Mouse (Mus musculus): ENCODE data around the gene Syn3. TPM values are rescaled to one million over a fixed set of nuclear protein-coding genes. Genes with fewer than 3 reads are reported as not detected.

Syn3 gene
- polyA plus RNA-seq, 1 experiment from 2014 or later: 2.6 TPM

DNA sequence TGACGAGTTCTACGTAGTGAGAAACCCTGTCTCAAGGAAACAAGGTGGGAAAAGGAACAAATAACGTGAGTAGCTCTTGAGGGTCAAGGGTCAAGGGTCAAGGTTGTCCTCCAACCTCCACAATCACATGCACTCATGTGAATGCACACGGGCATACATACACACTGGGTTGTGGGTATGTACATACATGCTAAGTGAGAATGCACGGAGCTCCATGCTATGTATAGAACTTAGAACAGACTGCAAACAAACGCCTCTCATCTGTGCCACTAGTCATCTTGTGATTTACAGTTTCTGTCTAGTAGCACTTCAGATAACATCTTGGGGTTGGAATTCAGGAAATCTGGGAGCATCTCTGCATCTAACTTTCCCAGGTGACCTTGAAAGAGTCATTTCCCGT is 253.3 kb downstream of the Syn3 start:
- 89% methylated on average over 7 of the region's 7 CpGs for WGBS
- Histone ChIP-seq H3K4me3 (replicated peaks) (no peak overlapping the region), H3K4me2 (replicated peaks) (no peak overlapping the region), H3K4me1 (no peaks in the 10 kb centered on the region), H3K27ac (replicated peaks) (no peak overlapping the region), H3K9ac (no peak overlapping the region), H3K27me3 (no peaks in the 10 kb centered on the region), H3K36me3 (no peaks in the 10 kb centered on the region), H3K9me3 (replicated peaks) (no peaks in the 10 kb centered on the region)
- no peak for ATAC-seq (ENCODE audit: insufficient number of reproducible peaks, low FRiP score, low TSS enrichment, low read depth)

- H3K4me3 ChIP-seq (replicated peaks): no peak overlapping the region
- H3K36me3 ChIP-seq: no peaks in the 10 kb centered on the region
- no peaks in the 10 kb centered on the region for H3K4me1 ChIP-seq
- 82% methylated on average over 6 of the region's 6 CpGs for WGBS
- H3K4me2 ChIP-seq (replicated peaks): no peak overlapping the region
- H3K9me3 ChIP-seq (replicated peaks): no peaks in the 10 kb centered on the region
- H3K27ac ChIP-seq (replicated peaks): no peak overlapping the region
- no peak overlapping the region for H3K9ac ChIP-seq
- ATAC-seq (ENCODE audit: insufficient number of reproducible peaks, low FRiP score, low TSS enrichment, low read depth): no peak
- no peaks in the 10 kb centered on the region for H3K27me3 ChIP-seq
Measured at GRCm38 (mm10) chr10:86243525-86243924, 255.2 kb downstream of the Syn3 start.

GRCm38 (mm10) chr10:86242721-86243120 is 256.0 kb downstream of the Syn3 start:
- WGBS: 93% methylated on average over 3 of the region's 3 CpGs
- Histone ChIP-seq H3K36me3 (no peaks in the 10 kb centered on the region), H3K27me3 (no peaks in the 10 kb centered on the region), H3K27ac (replicated peaks) (no peak overlapping the region), H3K4me3 (replicated peaks) (no peak overlapping the region), H3K4me2 (replicated peaks) (no peak overlapping the region), H3K9ac (no peak overlapping the region), H3K9me3 (replicated peaks) (no peaks in the 10 kb centered on the region), H3K4me1 (no peaks in the 10 kb centered on the region)
- no peak for ATAC-seq (ENCODE audit: insufficient number of reproducible peaks, low FRiP score, low TSS enrichment, low read depth)

- H3K4me3 ChIP-seq (replicated peaks): no peak overlapping the region
- WGBS: 81% methylated on average over 6 of the region's 6 CpGs
- no peaks in the 10 kb centered on the region for H3K27me3 ChIP-seq
- ATAC-seq (ENCODE audit: insufficient number of reproducible peaks, low FRiP score, low TSS enrichment, low read depth): no peak
- H3K9ac ChIP-seq: no peak overlapping the region
- no peak overlapping the region for H3K4me2 ChIP-seq (replicated peaks)
- H3K4me1 ChIP-seq: no peaks in the 10 kb centered on the region
- no peaks in the 10 kb centered on the region for H3K36me3 ChIP-seq
- no peaks in the 10 kb centered on the region for H3K9me3 ChIP-seq (replicated peaks)
- H3K27ac ChIP-seq (replicated peaks): no peak overlapping the region
Measured at GRCm38 (mm10) chr10:86230006-86230405, 268.7 kb downstream of the Syn3 start.

DNA sequence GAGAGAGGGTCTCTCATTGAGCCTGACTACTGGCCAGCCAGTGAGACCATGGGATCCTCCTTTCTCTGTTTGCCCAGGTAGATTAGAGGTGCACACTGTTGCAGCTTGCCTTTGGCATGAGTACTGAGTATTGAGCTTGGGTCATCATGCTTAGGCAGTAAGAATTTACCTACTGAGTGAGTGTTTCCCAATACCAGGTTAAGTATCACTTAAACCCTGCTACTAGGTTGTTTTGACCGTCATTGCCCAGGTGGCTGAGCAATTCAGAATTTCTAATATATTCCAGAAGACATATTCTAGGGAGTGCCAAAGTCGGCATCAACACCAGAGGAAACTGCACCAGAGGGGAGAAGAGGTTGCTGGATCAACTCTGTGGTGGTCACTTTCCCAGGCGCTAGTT is 273.2 kb downstream of the Syn3 start:
- Histone ChIP-seq H3K9ac (no peak overlapping the region), H3K27ac (replicated peaks) (no peak overlapping the region), H3K36me3 (no peaks in the 10 kb centered on the region), H3K4me2 (replicated peaks) (no peak overlapping the region), H3K9me3 (replicated peaks) (no peaks in the 10 kb centered on the region), H3K4me3 (replicated peaks) (no peak overlapping the region), H3K4me1 (no peaks in the 10 kb centered on the region), H3K27me3 (no peaks in the 10 kb centered on the region)
- no peak for ATAC-seq (ENCODE audit: insufficient number of reproducible peaks, low FRiP score, low TSS enrichment, low read depth)
- WGBS: 86% methylated on average over 3 of the region's 3 CpGs

DNA sequence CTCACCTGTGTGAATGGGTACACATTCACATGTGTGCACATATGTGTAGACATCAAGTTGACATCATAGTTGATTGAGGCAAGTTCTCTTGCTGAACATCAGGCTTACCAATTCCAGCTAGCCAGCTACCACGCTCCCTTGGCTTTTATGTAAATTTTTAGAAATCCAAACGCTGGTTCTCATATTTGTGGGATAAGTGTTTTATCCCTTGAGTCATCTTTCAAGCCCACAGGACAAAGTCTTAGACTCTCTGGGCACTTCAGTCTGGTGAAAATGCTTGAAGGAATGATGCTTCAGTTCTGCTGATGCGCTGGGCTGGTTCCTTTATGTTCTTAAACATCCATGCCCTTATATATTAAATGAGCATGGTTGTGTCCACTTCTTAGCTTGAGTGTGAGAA is 279.7 kb downstream of the Syn3 start:
- WGBS: 79% methylated on average over 3 of the region's 3 CpGs
- no peaks in the 10 kb centered on the region for H3K9me3 ChIP-seq (replicated peaks)
- ATAC-seq (ENCODE audit: insufficient number of reproducible peaks, low FRiP score, low TSS enrichment, low read depth): no peak

GRCm38 (mm10) chr10:86216836-86217235 is 281.9 kb downstream of the Syn3 start:
- H3K36me3 ChIP-seq: no peaks in the 10 kb centered on the region
- no peaks in the 10 kb centered on the region for H3K9me3 ChIP-seq (replicated peaks)
- H3K4me2 ChIP-seq (replicated peaks): no peak overlapping the region
- H3K27me3 ChIP-seq: no peaks in the 10 kb centered on the region
- 86% methylated on average over 2 of the region's 2 CpGs for WGBS
- no peak overlapping the region for H3K27ac ChIP-seq (replicated peaks)
- no peak overlapping the region for H3K4me3 ChIP-seq (replicated peaks)
- H3K9ac ChIP-seq: no peak overlapping the region
- ATAC-seq (ENCODE audit: insufficient number of reproducible peaks, low FRiP score, low TSS enrichment, low read depth): no peak
- H3K4me1 ChIP-seq: no peaks in the 10 kb centered on the region

More for the DNA sequence above, 279.7 kb downstream of the Syn3 start:
- no peaks in the 10 kb centered on the region for H3K27me3 ChIP-seq
- H3K4me3 ChIP-seq (replicated peaks): no peak overlapping the region
- no peak overlapping the region for H3K4me2 ChIP-seq (replicated peaks)
- H3K4me1 ChIP-seq: no peaks in the 10 kb centered on the region
- no peak overlapping the region for H3K27ac ChIP-seq (replicated peaks)
- H3K9ac ChIP-seq: no peak overlapping the region
- no peaks in the 10 kb centered on the region for H3K36me3 ChIP-seq

DNA sequence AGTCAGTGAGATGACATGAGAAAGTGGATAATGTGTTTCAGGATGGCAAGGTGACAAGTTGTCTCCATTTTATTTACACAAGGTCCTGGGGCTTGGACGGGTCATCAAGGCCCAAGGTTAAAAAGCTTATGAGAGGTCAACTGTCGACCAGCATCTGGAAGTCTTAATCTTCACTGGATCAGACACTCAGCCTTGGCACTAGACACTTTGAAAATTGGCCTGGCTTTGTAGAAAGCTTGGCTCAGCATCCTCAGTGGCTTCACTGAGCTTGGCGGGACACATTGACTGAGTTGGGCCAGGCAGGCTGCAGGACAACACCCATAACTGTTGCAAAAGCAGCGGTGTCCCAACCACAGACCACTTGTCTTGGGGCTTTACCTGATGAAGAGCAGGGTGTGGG is 286.6 kb downstream of the Syn3 start:
- Histone ChIP-seq H3K9ac (no peak overlapping the region), H3K27ac (replicated peaks) (no peak overlapping the region), H3K4me3 (replicated peaks) (no peak overlapping the region), H3K9me3 (replicated peaks) (no peaks in the 10 kb centered on the region), H3K27me3 (no peaks in the 10 kb centered on the region), H3K4me1 (no peaks in the 10 kb centered on the region), H3K4me2 (replicated peaks) (no peak overlapping the region), H3K36me3 (no peaks in the 10 kb centered on the region)
- no peak for ATAC-seq (ENCODE audit: insufficient number of reproducible peaks, low FRiP score, low TSS enrichment, low read depth)
- 77% methylated on average over 4 of the region's 4 CpGs for WGBS

- Histone ChIP-seq H3K36me3 (no peaks in the 10 kb centered on the region), H3K27me3 (no peaks in the 10 kb centered on the region), H3K9ac (no peak overlapping the region), H3K4me3 (replicated peaks) (no peak overlapping the region), H3K9me3 (replicated peaks) (no peaks in the 10 kb centered on the region), H3K27ac (replicated peaks) (no peak overlapping the region), H3K4me1 (0 out of 2 replicates have a peak, but pooled peaks cover 2% of the 10 kb centered on the region), H3K4me2 (replicated peaks) (no peak overlapping the region)
- no peak for ATAC-seq (ENCODE audit: insufficient number of reproducible peaks, low FRiP score, low TSS enrichment, low read depth)
Measured at GRCm38 (mm10) chr10:86203915-86204314, 294.8 kb downstream of the Syn3 start.

DNA sequence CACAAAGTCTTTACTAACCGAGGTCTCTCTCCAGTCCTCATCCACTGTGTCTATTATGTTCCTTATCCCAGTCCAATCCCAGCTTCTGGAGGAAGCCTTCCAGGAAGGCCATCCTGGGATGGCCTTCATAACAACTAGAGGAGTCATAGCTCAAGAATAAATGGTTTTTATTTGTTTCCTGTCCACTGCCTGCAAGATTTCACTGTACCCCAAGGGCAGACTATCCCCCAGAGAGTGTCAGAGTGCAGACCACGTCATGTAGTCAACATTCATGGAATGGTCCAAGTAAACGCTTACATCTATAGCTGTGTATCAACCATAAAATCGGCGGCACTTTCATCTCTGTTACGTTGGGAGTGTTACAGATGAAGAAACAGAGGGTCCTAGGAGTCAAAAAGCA is 295.5 kb downstream of the Syn3 start:
- H3K27ac ChIP-seq (replicated peaks): no peak overlapping the region
- no peak for ATAC-seq (ENCODE audit: insufficient number of reproducible peaks, low FRiP score, low TSS enrichment, low read depth)
- H3K4me3 ChIP-seq (replicated peaks): no peak overlapping the region
- no peak overlapping the region for H3K9ac ChIP-seq
- no peaks in the 10 kb centered on the region for H3K36me3 ChIP-seq
- no peak overlapping the region for H3K4me2 ChIP-seq (replicated peaks)
- H3K27me3 ChIP-seq: no peaks in the 10 kb centered on the region
- H3K9me3 ChIP-seq (replicated peaks): no peaks in the 10 kb centered on the region
- WGBS: 77% methylated on average over 6 of the region's 6 CpGs
- 0 out of 2 replicates have a peak, but pooled peaks cover 2% of the 10 kb centered on the region for H3K4me1 ChIP-seq

DNA sequence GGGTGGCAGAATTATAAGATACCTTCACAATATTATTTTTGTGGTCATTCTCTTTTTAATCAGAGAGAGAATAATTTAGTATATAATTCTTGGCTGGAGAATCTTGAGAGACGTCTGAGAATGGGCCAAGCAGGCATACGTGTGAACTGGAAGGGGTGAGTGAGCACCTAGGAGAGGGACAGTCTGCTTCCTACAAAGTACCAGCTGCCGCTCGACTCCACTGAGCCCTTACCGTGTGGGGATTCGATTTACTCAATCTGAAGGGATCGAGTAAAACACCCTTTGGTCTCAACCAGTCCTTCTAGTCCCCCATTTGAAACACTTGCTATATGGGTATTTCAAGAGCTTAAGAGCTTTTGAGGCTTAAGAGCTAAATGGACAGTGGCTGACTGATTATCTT is 296.9 kb downstream of the Syn3 start:
- Histone ChIP-seq H3K4me3 (replicated peaks) (no peak overlapping the region), H3K9ac (no peak overlapping the region), H3K9me3 (replicated peaks) (no peaks in the 10 kb centered on the region), H3K27ac (replicated peaks) (no peak overlapping the region), H3K36me3 (no peaks in the 10 kb centered on the region), H3K4me1 (0 out of 2 replicates have a peak, but pooled peaks cover 2% of the 10 kb centered on the region), H3K27me3 (no peaks in the 10 kb centered on the region), H3K4me2 (replicated peaks) (no peak overlapping the region)
- 71% methylated on average over 7 of the region's 7 CpGs for WGBS
- ATAC-seq (ENCODE audit: insufficient number of reproducible peaks, low FRiP score, low TSS enrichment, low read depth): no peak

- H3K27me3 ChIP-seq: no peaks in the 10 kb centered on the region
- no peak overlapping the region for H3K27ac ChIP-seq (replicated peaks)
- 0 out of 2 replicates have a peak, but pooled peaks cover 2% of the 10 kb centered on the region for H3K4me1 ChIP-seq
- no peaks in the 10 kb centered on the region for H3K9me3 ChIP-seq (replicated peaks)
- no peak overlapping the region for H3K4me3 ChIP-seq (replicated peaks)
- no peaks in the 10 kb centered on the region for H3K36me3 ChIP-seq
- no peak overlapping the region for H3K4me2 ChIP-seq (replicated peaks)
- ATAC-seq (ENCODE audit: insufficient number of reproducible peaks, low FRiP score, low TSS enrichment, low read depth): no peak
- WGBS: 70% methylated on average over 3 of the region's 3 CpGs
- no peak overlapping the region for H3K9ac ChIP-seq
Measured at GRCm38 (mm10) chr10:86201006-86201405, 297.7 kb downstream of the Syn3 start.
